Mouse (Mus musculus): ENCODE measurements around the gene Pgpep1l.
A peak's percentile ranks its signal among the peaks of the same experiment; 100 is the strongest.

Pgpep1l gene

DNA sequence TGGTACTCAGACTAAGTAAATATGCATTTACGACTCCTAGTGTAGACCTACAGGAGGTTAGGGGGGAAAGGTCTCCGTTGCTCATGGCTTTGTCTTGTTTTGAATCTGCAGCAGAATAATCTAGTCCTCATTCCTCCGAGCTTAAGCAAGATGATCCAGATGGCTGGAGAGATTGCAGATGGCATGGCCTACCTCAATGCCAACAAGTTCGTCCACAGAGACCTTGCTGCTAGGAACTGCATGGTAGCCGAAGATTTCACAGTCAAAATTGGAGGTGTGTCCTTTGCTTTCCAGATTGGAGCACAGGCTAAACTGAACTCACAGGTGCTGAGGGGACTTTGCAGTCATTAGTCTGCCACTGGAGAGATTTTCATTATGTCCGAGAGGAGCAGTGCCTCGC is 52.1 kb downstream of the Pgpep1l start:
- DNase-seq: no peak

GRCm38 (mm10) chr7:68210417-68210816 is 53.6 kb downstream of the Pgpep1l start:
- DNase-seq: peak; percentile 19

DNA sequence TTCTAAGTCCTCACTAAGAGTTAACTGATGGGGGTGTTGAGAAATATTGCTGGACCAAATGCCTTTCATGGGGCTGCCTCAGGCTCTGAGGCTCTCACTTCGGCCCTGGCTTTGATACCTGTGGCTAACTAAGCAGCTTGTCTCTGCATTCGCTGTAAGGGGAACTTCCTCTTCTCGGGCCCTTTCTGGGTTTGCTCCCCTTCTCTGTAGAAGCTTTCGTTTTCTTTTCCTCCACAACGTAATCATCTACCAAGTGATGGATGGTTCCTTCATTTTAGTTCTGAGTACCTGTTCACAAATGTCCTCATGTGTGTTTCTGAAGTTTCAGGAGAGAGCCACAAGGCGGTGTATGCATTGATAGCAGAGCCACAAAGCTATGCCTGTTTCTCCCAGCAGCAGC is 55.0 kb downstream of the Pgpep1l start:
- DNase-seq: no peak

GRCm38 (mm10) chr7:68205776-68206427 is 58.1 kb downstream of the Pgpep1l start:
- no peak for DNase-seq

GRCm38 (mm10) chr7:68199609-68200008 is 64.4 kb downstream of the Pgpep1l start:
- no peak for DNase-seq

DNA sequence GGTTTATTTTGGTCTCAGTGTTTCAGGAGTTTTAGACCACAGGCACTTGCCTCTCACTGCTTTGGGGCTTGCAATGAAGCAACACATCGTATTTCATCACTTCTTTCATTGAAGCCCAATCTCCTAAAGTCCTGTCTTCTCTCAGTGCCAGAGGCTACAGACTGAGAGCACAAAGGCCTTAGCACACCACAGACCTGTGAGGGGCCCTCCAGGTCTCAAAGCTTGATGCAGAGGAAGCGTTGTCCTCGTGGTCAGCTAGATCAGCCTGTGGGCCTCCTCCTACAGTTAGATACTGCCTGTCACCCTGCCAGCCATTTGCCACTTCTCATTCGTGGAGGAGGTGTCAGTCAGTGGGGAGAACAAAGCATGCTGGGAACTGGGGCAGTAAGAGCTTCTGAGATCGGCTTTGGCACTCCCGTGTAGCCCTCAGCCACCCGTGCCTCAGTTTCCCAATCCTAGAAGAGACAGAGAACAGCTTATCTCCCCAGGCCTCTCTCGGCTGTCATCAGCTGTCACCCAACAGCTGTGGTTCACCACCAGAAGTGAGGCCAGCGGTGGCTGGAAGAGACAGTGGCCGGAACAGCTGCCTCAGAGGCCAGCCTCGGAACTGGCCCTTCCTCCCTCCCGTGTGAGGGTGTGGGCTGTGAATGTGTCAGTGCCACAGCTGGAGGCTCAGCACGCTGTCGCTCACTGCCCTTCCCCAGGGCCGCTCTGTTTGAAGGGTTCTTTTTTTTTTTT is 69.9 kb downstream of the Pgpep1l start:
- no peak for DNase-seq

GRCm38 (mm10) chr7:68189691-68190456 is 74.2 kb downstream of the Pgpep1l start:
- no peak for DNase-seq

DNA sequence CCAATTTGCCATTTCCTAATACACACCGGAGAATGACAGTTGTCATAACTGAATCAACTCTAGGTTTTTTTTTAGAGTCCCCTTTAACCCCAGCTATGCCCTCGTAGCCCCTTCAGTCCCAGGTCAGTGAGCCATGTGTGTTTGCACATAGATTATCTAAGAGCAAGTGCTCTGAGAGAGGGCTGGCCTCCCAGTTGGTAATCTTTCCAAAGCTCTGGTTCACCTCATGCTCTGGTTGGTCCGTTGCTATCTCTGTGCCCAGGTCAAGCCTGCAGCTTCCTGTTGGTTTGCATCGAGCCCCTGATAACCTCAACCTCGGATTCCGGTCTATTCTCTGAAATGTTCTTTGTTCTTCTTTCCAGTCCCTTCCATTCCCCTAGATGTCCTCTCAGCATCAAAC is 74.8 kb downstream of the Pgpep1l start:
- no peak for DNase-seq
